Mouse (Mus musculus) heart, adult 2 months (tissue): ENCODE measurements around the gene Acbd5. TPM values are rescaled to one million over a fixed set of nuclear protein-coding genes. Genes with fewer than 3 reads are reported as not detected.
"Not testable (repeated sequence)": the region's sequence is repeated elsewhere in the genome, so short reads cannot be mapped to it uniquely, and the experiment has no call there.

ENCODE experiments used
- DNase-seq, 2 experiments: peaks; one replicate each; pipeline ENCODE4 v3.0.0; 2021
- H3K27ac ChIP-seq: fragments of 200-600 bp; 2 replicates; pipeline ENCODE4 v1.8.1; 2022
- H3K27me3 ChIP-seq: fragments of 200-500 bp; 2 replicates; pipeline ENCODE4 v1.6.1; 2012; ENCODE audit warnings: mild to moderate bottlenecking, low read length, inconsistent platforms, mixed read lengths; ENCODE audit not compliant: control insufficient read depth, insufficient read depth
- H3K36me3 ChIP-seq: fragments of 200-500 bp; 2 replicates; pipeline ENCODE4 v1.6.1; 2012; ENCODE audit warnings: low read length, inconsistent platforms; ENCODE audit not compliant: control insufficient read depth, insufficient read depth
- H3K4me1 ChIP-seq: fragments of 200-500 bp; 2 replicates; pipeline ENCODE4 v1.6.1; 2011; ENCODE audit warnings: low read length; ENCODE audit not compliant: control insufficient read depth, insufficient read depth
- H3K4me3 ChIP-seq: fragments of 200-600 bp; 2 replicates; pipeline ENCODE4 v1.8.1; 2022
- H3K79me2 ChIP-seq: fragments of 200-500 bp; replicated peaks from 2 replicates; pipeline ENCODE4 v1.6.1; 2012; ENCODE audit warnings: mild to moderate bottlenecking, inconsistent platforms, low read length, moderate library complexity, mixed read lengths; ENCODE audit not compliant: control insufficient read depth, insufficient read depth
- H3K9ac ChIP-seq: fragments of 200-500 bp; 2 replicates; pipeline ENCODE4 v1.6.1; 2012; ENCODE audit warnings: low read depth, mild to moderate bottlenecking, control low read depth, inconsistent platforms, low read length, mixed read lengths
- CTCF ChIP-seq: fragments of 200-600 bp; IDR thresholded peaks from 2 replicates; pipeline ENCODE4 v1.8.1; 2022; ENCODE audit warnings: antibody characterized with exemption, mild to moderate bottlenecking, moderate library complexity
- EP300 ChIP-seq: fragments of 200-500 bp; IDR thresholded peaks from 2 replicates; pipeline ENCODE4 v1.6.1; 2011; ENCODE audit warnings: low read depth, low read length, control low read depth; ENCODE audit not compliant: insufficient read depth
- POLR2A ChIP-seq: fragments of 200-500 bp; IDR thresholded peaks from 2 replicates; pipeline ENCODE4 v1.6.1; 2011; ENCODE audit warnings: mild to moderate bottlenecking, low read depth, low read length, control low read depth; ENCODE audit not compliant: insufficient read depth
- WGBS: fragments of 180-500 bp; shearing (Covaris S2); methylation state at CpG from one replicate; pipeline ENCODE4 v1.1.7; 2018; 5-methylcytosine and 5-hydroxymethylcytosine counted together
- intact Hi-C: fragments of 180-260 bp; cut with DNase I; formaldehyde crosslinking; loops from one replicate; pipeline ENCODE4 v1.15.1; 2025
- polyA plus RNA-seq: library from polyadenylated mRNA; depleted of rRNA; stranded (reverse); fragments of >200 nt; gene quantifications from 2 replicates; pipeline ENCODE4 v1.2.3, GENCODE M21; 2012
- total RNA-seq, 2 experiments: library from RNA; stranded (reverse); gene quantifications; 2 replicates each; pipeline ENCODE4 v1.2.3; 2021

Gene Acbd5
- total and polyA plus RNA-seq, 3 experiments = 4.1 to 28.0 (median 26.5) TPM

GRCm38 (mm10) chr2:23040001-23040646, 27.8 kb upstream of the Acbd5 start, which contains the start of gene Abi1:
TSS of gene Abi1 (minus strand) at chr2:23040241.
- peak; percentile 97 for TF ChIP-seq POLR2A
- TF ChIP-seq EP300 = peak; percentile 82
- peak; percentile 76 for TF ChIP-seq CTCF
- Histone ChIP-seq H3K79me2 (peaks cover 3% of the 10 kb centered on the region), H3K27ac (peak within 1 kb of the TSS; percentile 96), H3K27me3 (no peaks in the 10 kb centered on the region), H3K9ac (peak within 1 kb of the TSS; percentile 95), H3K36me3 (peaks cover 10% of the 10 kb centered on the region), H3K4me3 (peak within 1 kb of the TSS; percentile 96), H3K4me1 (peaks cover 10% of the 10 kb centered on the region)
- intact Hi-C loops = loop anchor here (1.0 to 2.0 kb wide), 3 partner anchors 28 to 115 kb away; partner anchors contain the start of gene Acbd5
- peak; percentile 91 to 94 for DNase-seq
- WGBS = under 1% methylated on average over 24 of the region's 24 CpGs

- H3K9ac ChIP-seq, H3K4me1 ChIP-seq, H3K27me3 ChIP-seq, H3K79me2 ChIP-seq, H3K36me3 ChIP-seq, H3K4me3 ChIP-seq, DNase-seq: not testable (repeated sequence)
- intact Hi-C loops = loop anchor here (1.0 to 2.0 kb wide), 3 partner anchors 28 to 114 kb away; partner anchors contain the start of gene Acbd5
- WGBS = 76% methylated on average over 7 of the region's 7 CpGs
- peak overlapping the region; percentile 83 for H3K27ac ChIP-seq
These were observed 27.3 kb upstream of the Acbd5 start for GRCm38 (mm10) chr2:23040690-23041089.

GRCm38 (mm10) chr2:23041457-23041856, 26.5 kb upstream of the Acbd5 start:
- intact Hi-C loops = loop anchor here (2.0 kb wide), 2 partner anchors 51 to 113 kb away; no protein-coding TSS in a partner anchor
- H3K27me3 ChIP-seq = no peaks in the 10 kb centered on the region
- WGBS = 58% methylated on average over 4 of the region's 4 CpGs
- H3K4me1 ChIP-seq = peaks cover 5% of the 10 kb centered on the region
- H3K36me3 ChIP-seq = peaks cover 8% of the 10 kb centered on the region
- H3K9ac ChIP-seq = no peak overlapping the region
- H3K27ac ChIP-seq = no peak overlapping the region; the same call in 1 of the 2 replicates
- DNase-seq = peak in 1 of 2 experiments; percentile 16
- H3K79me2 ChIP-seq = peaks cover 3% of the 10 kb centered on the region
- TF ChIP-seq EP300 (no peak), POLR2A (no peak), CTCF (no peak)
- no peak overlapping the region for H3K4me3 ChIP-seq

- Histone ChIP-seq H3K27ac (no peak overlapping the region), H3K4me1 (peaks cover 5% of the 10 kb centered on the region), H3K4me3 (no peak overlapping the region), H3K27me3 (no peaks in the 10 kb centered on the region), H3K79me2 (peaks cover 3% of the 10 kb centered on the region), H3K36me3 (peaks cover 5% of the 10 kb centered on the region), H3K9ac (no peak overlapping the region)
- 76% methylated on average over 3 of the region's 3 CpGs for WGBS
- TF ChIP-seq CTCF = no peak
- no peak for DNase-seq
- intact Hi-C loops = no loop called here
These were observed 25.8 kb upstream of the Acbd5 start for GRCm38 (mm10) chr2:23042189-23042588.

- no peaks in the 10 kb centered on the region for H3K4me1 ChIP-seq
- H3K36me3 ChIP-seq = no peaks in the 10 kb centered on the region
- intact Hi-C loops = no loop called here
- H3K4me3 ChIP-seq = no peak overlapping the region
- no peaks in the 10 kb centered on the region for H3K79me2 ChIP-seq
- H3K27ac ChIP-seq = no peak overlapping the region
- no peak overlapping the region for H3K9ac ChIP-seq
- no peak for DNase-seq
- no peaks in the 10 kb centered on the region for H3K27me3 ChIP-seq
- TF ChIP-seq CTCF (no peak), POLR2A (no peak), EP300 (no peak)
- 33% methylated on average over 1 of the region's 1 CpGs for WGBS
These were observed 22.3 kb upstream of the Acbd5 start for GRCm38 (mm10) chr2:23045703-23046102.

- Histone ChIP-seq H3K9ac (no peak overlapping the region), H3K4me3 (no peak overlapping the region), H3K27me3 (no peaks in the 10 kb centered on the region), H3K36me3 (no peaks in the 10 kb centered on the region), H3K27ac (no peak overlapping the region), H3K79me2 (no peaks in the 10 kb centered on the region), H3K4me1 (no peaks in the 10 kb centered on the region)
- intact Hi-C loops = no loop called here
- TF ChIP-seq CTCF = no peak
- TF ChIP-seq POLR2A = no peak
- no peak for TF ChIP-seq EP300
- DNase-seq = no peak
These were observed 20.0 kb upstream of the Acbd5 start for GRCm38 (mm10) chr2:23048006-23048405.
